Mouse (Mus musculus) hindbrain, embryonic 10.5 days (tissue): Measurements from ENCODE around the gene Etl4. TPM values are rescaled to one million over a fixed set of nuclear protein-coding genes. Genes with fewer than 3 reads are reported as not detected.
"Not testable (repeated sequence)": the region's sequence is repeated elsewhere in the genome, so short reads cannot be mapped to it uniquely, and the experiment has no call there.

Experiments
- DNase-seq: peaks from one replicate; pipeline ENCODE4 v3.0.0-alpha.2; 2017; ENCODE audit warnings: low spot score
- H3K27ac ChIP-seq: fragments of 300-500 bp; sonication (generic); 2 replicates; pipeline ENCODE4 v1.5.1; 2016; ENCODE audit warnings: mild to moderate bottlenecking, moderate library complexity
- H3K27me3 ChIP-seq: fragments of 300-500 bp; sonication (generic); 2 replicates; pipeline ENCODE4 v1.6.1; 2016; ENCODE audit warnings: mild to moderate bottlenecking; ENCODE audit not compliant: poor library complexity, insufficient read depth, severe bottlenecking
- H3K36me3 ChIP-seq: fragments of 300-500 bp; sonication (generic); 2 replicates; pipeline ENCODE4 v1.6.1; 2016; ENCODE audit warnings: mild to moderate bottlenecking, moderate library complexity
- H3K4me1 ChIP-seq: fragments of 300-500 bp; sonication (generic); replicated peaks from 2 replicates; pipeline ENCODE4 v1.6.1; 2016; ENCODE audit warnings: mild to moderate bottlenecking
- H3K4me3 ChIP-seq: fragments of 300-500 bp; sonication (generic); 2 replicates; pipeline ENCODE4 v1.5.1; 2016; ENCODE audit warnings: mild to moderate bottlenecking, moderate library complexity
- H3K9me3 ChIP-seq: fragments of 300-500 bp; sonication (generic); 2 replicates; pipeline ENCODE4 v1.6.1; 2016; ENCODE audit warnings: mild to moderate bottlenecking, moderate library complexity
- WGBS: fragments of 180-500 bp; shearing (Covaris S2); methylation state at CpG from one replicate; pipeline ENCODE4 v1.1.7; 2016; 5-methylcytosine and 5-hydroxymethylcytosine counted together
- polyA plus RNA-seq: library from polyadenylated mRNA; unstranded; fragments of >200 nt; fragmentation: Nextera tagmentation; extraction: Ambion mirVana; gene quantifications from 2 replicates; pipeline ENCODE4 v1.2.1, GENCODE M21; 2016

The Etl4 gene
- polyA plus RNA-seq, 1 experiment from 2014 or later: 17.8 TPM

DNA sequence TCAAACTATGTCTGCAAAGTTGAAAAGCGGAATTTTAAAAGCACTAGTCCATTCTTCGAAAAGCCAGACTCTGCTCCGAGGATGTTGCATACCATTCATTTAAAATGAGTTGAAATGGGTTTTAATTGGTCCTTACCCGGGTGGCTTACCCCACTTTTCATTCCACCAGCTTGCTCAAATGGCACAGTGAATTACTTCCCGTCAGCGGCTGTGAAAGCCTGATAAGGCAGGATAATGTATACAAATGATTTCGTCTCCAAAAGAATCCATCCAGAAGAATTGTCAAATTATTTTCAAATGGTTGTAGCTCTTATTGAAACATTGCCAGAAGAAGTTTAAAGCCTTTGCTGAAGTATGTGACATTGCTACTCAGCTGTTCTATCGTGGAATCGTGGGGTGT, 162.8 kb downstream of the Etl4 start:
- DNase-seq: no peak
- no peaks in the 10 kb centered on the region for H3K27me3 ChIP-seq
- no peak overlapping the region for H3K27ac ChIP-seq
- no peak overlapping the region for H3K4me3 ChIP-seq
- WGBS: 78% methylated on average over 9 of the region's 9 CpGs
- no peaks in the 10 kb centered on the region for H3K9me3 ChIP-seq
- no peaks in the 10 kb centered on the region for H3K4me1 ChIP-seq
- H3K36me3 ChIP-seq: no peaks in the 10 kb centered on the region

DNA sequence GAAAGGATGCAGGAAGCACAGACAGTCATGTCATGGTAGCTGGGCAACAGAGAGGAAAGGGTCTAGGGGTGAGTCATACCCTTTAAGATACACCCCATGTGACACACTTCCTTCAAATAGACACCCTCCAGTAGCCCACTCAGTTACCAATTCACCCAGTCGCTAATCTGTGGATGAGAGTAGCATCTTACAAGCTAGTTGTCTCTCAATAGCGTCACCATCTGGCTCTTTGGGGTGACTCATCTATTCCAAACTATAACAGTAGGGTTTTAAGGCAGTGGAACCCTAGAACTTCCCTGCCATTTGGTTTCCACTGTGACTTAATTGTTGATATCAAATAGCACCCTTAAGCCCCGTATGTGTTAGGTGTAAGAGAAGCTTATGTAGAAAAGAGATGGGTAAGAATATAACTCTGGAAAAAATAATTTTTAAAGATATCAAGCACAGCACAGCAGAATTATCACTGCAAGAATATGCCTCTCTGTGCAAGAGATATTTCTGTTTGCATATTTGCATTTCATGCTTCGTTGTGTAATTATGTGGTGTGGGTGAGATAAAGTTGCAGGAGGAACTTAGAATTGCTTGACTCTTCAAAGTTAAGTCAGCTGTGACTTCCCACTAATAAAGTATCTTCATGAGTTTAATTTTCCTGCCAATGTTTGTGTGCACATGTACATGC, 166.7 kb downstream of the Etl4 start:
- no peaks in the 10 kb centered on the region for H3K4me1 ChIP-seq
- H3K27ac ChIP-seq: no peak overlapping the region
- H3K9me3 ChIP-seq: no peaks in the 10 kb centered on the region
- H3K27me3 ChIP-seq: no peaks in the 10 kb centered on the region
- no peaks in the 10 kb centered on the region for H3K36me3 ChIP-seq
- no peak overlapping the region for H3K4me3 ChIP-seq
- no peak for DNase-seq
- whole genome bisulfite sequencing: 81% methylated on average over 4 of the region's 4 CpGs

DNA sequence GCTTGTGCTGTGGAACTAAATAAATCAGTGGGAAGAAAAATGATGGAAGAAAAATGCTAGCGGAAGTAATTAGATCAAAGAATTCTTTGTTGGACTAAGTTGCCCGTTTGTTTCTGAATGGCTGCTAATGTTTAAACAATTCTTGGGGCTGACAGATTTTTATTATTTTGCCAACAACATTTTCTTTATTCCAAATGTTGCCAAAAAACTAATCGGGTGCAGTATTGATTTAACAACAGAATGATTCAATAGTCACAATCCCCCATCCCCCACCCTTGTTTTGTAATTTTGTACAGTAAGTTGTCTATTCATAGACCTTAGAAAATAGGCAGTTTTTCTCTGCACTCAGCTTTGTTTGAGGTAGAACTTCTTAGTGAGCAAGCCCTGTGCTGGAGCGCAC, 175.2 kb downstream of the Etl4 start:
- no peak for DNase-seq
- Histone ChIP-seq H3K4me3 (no peak overlapping the region), H3K4me1 (no peaks in the 10 kb centered on the region), H3K27me3 (no peaks in the 10 kb centered on the region), H3K36me3 (no peaks in the 10 kb centered on the region), H3K9me3 (no peaks in the 10 kb centered on the region), H3K27ac (no peak overlapping the region)
- WGBS: 89% methylated on average over 4 of the region's 4 CpGs

DNA sequence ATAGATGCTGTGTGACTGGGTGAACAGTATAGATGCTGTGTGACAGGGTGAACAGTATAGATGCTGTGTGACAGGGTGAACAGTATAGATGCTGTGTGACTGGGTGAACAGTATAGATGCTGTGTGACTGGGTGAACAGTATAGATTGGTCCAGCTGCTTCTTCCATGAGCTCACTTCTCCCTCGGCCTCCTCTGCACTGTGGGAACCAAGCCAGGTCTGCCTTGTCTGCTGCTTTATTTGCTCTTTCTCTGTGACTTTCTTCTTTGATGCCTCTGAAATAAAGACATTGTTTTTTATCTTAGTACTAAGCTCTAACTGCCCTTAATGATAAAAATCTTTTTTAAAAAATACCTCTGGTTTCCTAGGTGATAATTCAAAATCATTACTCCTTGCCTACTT, 195.9 kb downstream of the Etl4 start:
- H3K27me3 ChIP-seq: no peaks in the 10 kb centered on the region
- 85% methylated on average over 1 of the region's 1 CpGs for WGBS

DNA sequence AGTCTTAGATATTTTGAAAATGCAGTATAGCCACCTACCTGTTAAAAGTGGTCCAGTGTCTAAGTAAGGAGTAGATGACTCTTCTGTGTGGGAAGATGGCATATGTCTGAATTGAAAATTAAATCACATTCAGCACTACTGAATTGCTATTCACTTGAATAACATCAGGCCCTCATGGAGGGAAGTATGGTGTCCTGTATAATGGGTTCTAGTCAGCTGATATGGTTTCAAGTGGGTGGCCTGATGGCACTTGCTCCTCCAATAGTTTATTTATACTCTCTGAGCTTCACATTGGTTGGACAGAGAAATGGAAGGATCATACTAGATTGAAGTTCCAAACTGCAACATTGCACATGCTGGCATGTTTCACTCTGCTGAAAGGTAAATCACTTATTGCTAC, 202.1 kb downstream of the Etl4 start:
- Histone ChIP-seq H3K4me1 (no peaks in the 10 kb centered on the region), H3K36me3 (no peaks in the 10 kb centered on the region), H3K27ac (no peak overlapping the region), H3K9me3 (no peaks in the 10 kb centered on the region), H3K4me3 (no peak overlapping the region), H3K27me3 (no peaks in the 10 kb centered on the region)
- DNase-seq: no peak

More for the DNA sequence above, 195.9 kb downstream of the Etl4 start:
- Histone ChIP-seq H3K36me3 (no peaks in the 10 kb centered on the region), H3K4me1 (no peaks in the 10 kb centered on the region), H3K27ac (no peak overlapping the region), H3K9me3 (no peaks in the 10 kb centered on the region), H3K4me3 (no peak overlapping the region)
- no peak for DNase-seq

DNA sequence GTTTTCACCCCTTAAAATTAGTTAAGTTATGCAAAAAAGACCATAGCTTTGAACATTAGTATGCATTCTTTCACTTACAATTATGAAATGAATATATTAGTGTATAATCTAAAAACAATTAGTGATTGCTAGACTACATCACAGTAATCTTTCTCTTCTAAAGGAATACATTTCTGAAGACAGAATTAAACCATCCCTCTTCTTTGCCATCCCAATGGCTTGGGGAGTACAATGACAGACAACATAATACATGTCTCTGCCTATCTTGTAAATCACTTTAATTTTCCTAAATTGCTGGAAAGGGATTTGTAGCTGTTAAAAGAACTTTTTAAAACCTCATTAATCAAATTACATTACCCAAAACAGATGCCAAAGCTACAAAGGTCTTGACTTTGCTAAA, 216.3 kb downstream of the Etl4 start:
- no peaks in the 10 kb centered on the region for H3K27me3 ChIP-seq
- DNase-seq: no peak
- H3K4me3 ChIP-seq: no peak overlapping the region
- H3K4me1 ChIP-seq: no peaks in the 10 kb centered on the region
- H3K36me3 ChIP-seq: no peaks in the 10 kb centered on the region
- H3K9me3 ChIP-seq: no peaks in the 10 kb centered on the region
- H3K27ac ChIP-seq: no peak overlapping the region

DNA sequence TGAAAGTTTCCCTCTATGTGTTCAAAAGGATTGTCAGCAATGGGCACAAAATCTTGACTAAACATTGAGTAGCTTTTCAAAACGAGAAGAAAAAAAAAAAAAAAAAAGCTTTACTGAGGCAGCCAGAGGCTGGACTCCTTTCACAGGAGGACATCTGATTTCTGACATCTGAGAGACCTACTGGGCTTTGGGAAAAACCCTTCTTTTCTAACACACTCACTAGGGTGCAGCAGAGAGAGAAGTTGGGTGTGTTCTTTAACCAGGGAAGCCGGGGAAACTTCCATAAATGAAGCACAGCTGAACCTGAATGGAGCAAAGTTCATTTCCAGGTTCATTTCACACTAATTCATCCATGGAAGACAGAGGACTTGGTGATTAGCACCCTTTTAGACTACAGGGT, 222.2 kb downstream of the Etl4 start:
- H3K27ac ChIP-seq: no peak overlapping the region
- H3K4me1 ChIP-seq: no peaks in the 10 kb centered on the region
- no peak overlapping the region for H3K4me3 ChIP-seq
- 24% methylated on average over 2 of the region's 2 CpGs for WGBS
- no peaks in the 10 kb centered on the region for H3K36me3 ChIP-seq
- H3K27me3 ChIP-seq: no peaks in the 10 kb centered on the region
- no peaks in the 10 kb centered on the region for H3K9me3 ChIP-seq
- no peak for DNase-seq

DNA sequence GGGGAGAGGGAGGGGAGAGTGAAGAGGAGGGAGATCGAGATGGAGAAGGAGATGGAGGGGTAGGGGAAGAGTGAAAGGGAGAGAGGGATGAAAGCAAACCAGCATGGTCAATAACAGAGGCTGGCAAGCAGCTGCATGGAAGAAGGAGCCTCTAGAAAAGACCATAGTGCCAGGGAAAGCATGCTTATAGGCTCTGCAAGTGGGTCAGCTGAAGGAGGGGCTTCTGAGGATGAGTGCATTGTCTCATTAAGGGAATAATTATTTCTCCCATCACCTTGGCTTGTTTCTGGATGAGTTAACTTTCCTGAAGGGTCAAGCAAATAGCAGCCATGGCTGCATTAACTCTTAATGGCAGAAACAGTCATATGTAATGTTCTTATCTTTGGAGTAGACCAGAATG, 228.8 kb downstream of the Etl4 start:
- Histone ChIP-seq H3K9me3 (no peaks in the 10 kb centered on the region), H3K4me3 (no peak overlapping the region), H3K36me3 (no peaks in the 10 kb centered on the region), H3K27me3 (no peaks in the 10 kb centered on the region), H3K4me1 (no peaks in the 10 kb centered on the region), H3K27ac (no peak overlapping the region)
- WGBS: 83% methylated on average over 1 of the region's 1 CpGs
- no peak for DNase-seq

DNA sequence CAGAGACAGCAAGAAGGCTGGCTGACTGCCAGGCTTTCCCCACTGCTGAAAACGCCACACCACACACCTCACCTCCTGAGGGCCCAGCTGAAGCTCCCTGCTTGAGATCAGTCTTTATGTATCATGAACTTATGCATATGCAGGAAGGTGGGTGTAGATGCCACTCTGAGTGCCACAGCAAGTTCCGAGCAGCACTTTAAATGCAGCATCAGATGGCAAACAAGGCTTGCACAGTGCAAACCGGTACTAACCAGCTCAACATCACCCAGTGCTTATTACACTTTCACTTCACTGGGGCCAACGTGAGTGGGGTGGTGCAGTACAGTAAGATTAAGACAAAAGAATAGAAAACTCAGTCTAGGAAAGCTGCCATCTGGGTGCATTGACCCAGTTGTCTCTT, 235.8 kb downstream of the Etl4 start:
- Histone ChIP-seq H3K27me3 (no peaks in the 10 kb centered on the region), H3K36me3 (no peaks in the 10 kb centered on the region), H3K9me3 (no peaks in the 10 kb centered on the region), H3K4me3 (no peak overlapping the region), H3K4me1 (no peaks in the 10 kb centered on the region), H3K27ac (no peak overlapping the region)
- WGBS: 79% methylated on average over 4 of the region's 4 CpGs
- DNase-seq: no peak

DNA sequence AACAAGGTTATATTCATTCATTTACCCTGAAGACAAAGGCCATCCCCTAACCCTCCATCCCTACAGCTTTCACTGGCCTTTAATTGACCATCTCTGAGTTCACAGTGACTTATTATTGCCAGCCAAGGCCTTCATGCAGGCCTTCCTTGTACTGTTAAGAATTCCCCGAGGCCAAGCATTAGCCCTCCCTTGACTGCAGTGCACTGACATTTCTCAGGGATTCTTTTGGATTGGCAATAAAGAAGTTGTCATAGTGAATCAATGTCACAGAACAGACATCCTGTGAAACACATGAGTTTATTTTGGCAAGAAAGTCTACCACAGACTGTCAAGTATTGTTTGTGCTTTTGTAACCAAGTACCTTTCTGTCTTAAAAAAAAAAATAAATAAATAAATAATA, 257.5 kb downstream of the Etl4 start:
- 73% methylated on average over 1 of the region's 1 CpGs for WGBS
- no peaks in the 10 kb centered on the region for H3K9me3 ChIP-seq

DNA sequence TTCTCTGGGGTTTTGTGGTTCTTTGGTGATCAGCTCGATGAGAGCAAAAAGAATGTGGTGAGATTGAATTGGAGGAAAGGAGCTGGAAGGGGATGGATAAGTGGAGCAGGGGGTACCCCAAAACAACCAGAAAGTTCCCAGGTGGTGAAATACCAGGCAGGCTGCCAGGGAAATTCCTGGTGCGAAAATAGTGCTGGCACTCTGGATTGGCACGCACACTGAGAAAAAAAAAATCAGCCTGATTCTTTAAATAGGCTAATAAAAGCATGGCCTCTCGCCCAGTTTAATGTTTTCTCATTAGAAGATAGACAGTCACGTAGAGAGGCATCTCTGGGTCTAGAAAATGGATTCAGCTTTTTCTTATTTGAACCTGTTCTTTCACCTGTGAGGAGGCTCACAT, 258.0 kb downstream of the Etl4 start:
- no peak for DNase-seq
- WGBS: 86% methylated on average over 5 of the region's 5 CpGs
- H3K36me3 ChIP-seq: no peaks in the 10 kb centered on the region
- no peak overlapping the region for H3K4me3 ChIP-seq
- no peak overlapping the region for H3K27ac ChIP-seq
- no peaks in the 10 kb centered on the region for H3K9me3 ChIP-seq
- no peaks in the 10 kb centered on the region for H3K4me1 ChIP-seq
- H3K27me3 ChIP-seq: no peaks in the 10 kb centered on the region

More for the DNA sequence above, 257.5 kb downstream of the Etl4 start:
- Histone ChIP-seq H3K27me3 (no peaks in the 10 kb centered on the region), H3K36me3 (no peaks in the 10 kb centered on the region), H3K4me3 (no peak overlapping the region), H3K27ac (no peak overlapping the region), H3K4me1 (no peaks in the 10 kb centered on the region)
- DNase-seq: no peak

DNA sequence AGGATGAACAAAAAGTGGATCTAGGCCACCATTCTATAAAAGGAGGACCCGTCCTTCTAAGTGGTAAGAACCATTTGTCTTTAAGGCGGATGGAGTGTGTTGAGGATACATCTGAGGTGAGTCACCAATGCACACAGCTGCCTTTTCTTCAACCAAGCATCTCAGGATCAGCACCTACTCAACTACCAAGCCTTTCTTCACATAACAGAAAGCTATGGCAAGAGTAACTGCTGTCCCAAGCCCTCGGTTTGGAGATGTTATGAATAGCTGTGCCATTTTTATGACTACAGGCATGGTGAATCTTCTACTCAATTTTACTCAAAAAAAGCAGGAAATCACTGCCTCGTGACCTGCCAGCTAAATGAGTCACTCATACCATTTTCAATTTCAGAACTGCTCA, 258.6 kb downstream of the Etl4 start:
- no peak overlapping the region for H3K4me3 ChIP-seq
- H3K27me3 ChIP-seq: no peaks in the 10 kb centered on the region
- no peaks in the 10 kb centered on the region for H3K4me1 ChIP-seq
- DNase-seq: no peak
- no peaks in the 10 kb centered on the region for H3K9me3 ChIP-seq
- H3K36me3 ChIP-seq: no peaks in the 10 kb centered on the region
- WGBS: 88% methylated on average over 4 of the region's 4 CpGs
- H3K27ac ChIP-seq: no peak overlapping the region

DNA sequence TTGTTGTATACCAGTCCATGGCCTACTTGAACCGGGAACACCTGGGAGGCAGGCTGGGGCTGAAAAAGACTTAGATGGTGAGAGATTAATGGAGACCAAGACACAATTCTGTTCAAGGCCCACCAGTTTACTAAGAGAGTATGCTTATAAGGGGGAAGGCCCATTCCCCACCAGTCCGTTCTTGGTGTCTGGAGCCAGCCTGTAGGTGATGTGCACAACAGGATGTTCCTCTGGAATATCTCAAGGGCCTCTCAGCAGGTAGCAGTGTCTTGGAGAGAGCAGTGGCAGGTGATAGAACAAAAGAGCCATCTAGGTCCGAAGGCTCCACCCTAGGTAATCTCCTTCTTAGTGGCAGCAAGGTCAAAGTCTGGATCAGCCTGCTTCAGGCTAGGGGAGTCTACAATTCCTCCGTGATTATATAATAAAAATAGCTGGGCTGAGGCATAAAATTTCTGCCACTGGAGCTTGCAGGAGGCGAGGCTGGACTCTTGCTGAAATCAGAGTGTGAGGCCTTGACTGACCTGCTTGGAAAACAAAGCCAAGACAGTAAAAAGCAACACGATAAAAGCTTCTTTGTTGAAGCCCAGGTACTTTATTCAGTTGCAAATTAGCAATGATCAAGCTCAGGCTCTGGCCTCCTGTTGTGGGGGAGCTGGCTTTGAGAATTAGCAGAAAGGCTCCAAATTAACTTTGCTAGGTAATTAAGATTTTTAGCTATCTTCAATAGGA, 267.0 kb downstream of the Etl4 start:
- not testable (repeated sequence) for H3K4me1 ChIP-seq, H3K4me3 ChIP-seq, H3K9me3 ChIP-seq, H3K27me3 ChIP-seq, H3K36me3 ChIP-seq, DNase-seq, H3K27ac ChIP-seq
- WGBS: 78% methylated on average over 6 of the region's 6 CpGs

DNA sequence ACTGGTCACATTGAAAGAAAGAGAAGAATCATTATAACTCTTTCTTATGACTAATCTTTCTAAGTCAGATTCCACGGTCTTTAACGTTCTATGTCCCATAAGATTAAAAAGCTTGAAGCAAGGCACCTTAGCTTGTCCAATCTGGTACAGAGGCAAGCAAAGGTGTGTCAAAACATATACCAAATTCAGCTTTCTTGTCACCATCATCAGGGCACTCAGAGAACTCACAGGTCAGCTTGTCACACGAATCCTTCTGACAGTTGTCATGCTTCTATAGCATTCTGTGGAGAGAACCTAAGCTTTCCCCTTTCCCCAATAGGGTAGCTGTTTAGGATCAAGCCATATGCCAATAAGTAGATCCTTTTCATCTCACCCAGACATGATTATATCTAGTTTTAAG, 267.7 kb downstream of the Etl4 start:
- not testable (repeated sequence) for H3K4me1 ChIP-seq, H3K36me3 ChIP-seq, H3K4me3 ChIP-seq, DNase-seq, H3K27ac ChIP-seq, H3K27me3 ChIP-seq, H3K9me3 ChIP-seq
- WGBS: 94% methylated on average over 3 of the region's 3 CpGs
